In genomic region chr3:88512896-88513545, GRCm38 (mm10) we compare ENCODE assay signal across 11 mouse cellular contexts. TPM values are rescaled to one million over a fixed set of nuclear protein-coding genes. Genes with fewer than 3 reads are reported as not detected.
DNase-seq lines count a peak whose midpoint lies in the region; ATAC-seq and TF ChIP-seq lines count a peak whose summit lies in the region.
"Had no signal": no experiment of that assay in that cellular context is flagged by ENCODE, and none has a peak within 500 bp of the region (broad histone marks: within the 10 kb centered on the region; RNA-seq: fewer than 3 reads in every experiment).

No protein-coding gene starts in this region.

- 32% methylated on average over 11 of the region's 15 CpGs for WGBS in intestine, embryonic 14.5 days
- 40% methylated on average over 15 of the region's 15 CpGs for WGBS in small intestine, adult 2 months
- WGBS in cerebellum, adult 2 months: 33% methylated on average over 15 of the region's 15 CpGs

- no peak for TF ChIP-seq POLR2A in small intestine, adult 2 months (IDR thresholded peaks at IDR 0.05; ENCODE audit: low read depth, low read length)
- no peak for TF ChIP-seq POLR2A in cerebellum, adult 2 months (IDR thresholded peaks at IDR 0.05; ENCODE audit: borderline replicate concordance, insufficient read depth, low read length)

- TF ChIP-seq CTCF in small intestine, adult 2 months (IDR thresholded peaks at IDR 0.05; ENCODE audit: extremely low read depth, insufficient read length, insufficient replicate concordance, low read depth, low read length): no peak
- TF ChIP-seq CTCF in cerebellum, adult 2 months (IDR thresholded peaks at IDR 0.05; ENCODE audit: borderline replicate concordance, insufficient read depth, low read depth, low read length): no peak

- H3K4me2 ChIP-seq in intestine, embryonic 14.5 days (ENCODE audit: low read length): peak overlapping the region; percentile 0; the same call in 1 of the 2 replicates

- peaks cover 28% of the 10 kb centered on the region for H3K27me3 ChIP-seq in megakaryocyte, embryonic 14.5 days (replicated peaks)
- H3K27me3 ChIP-seq in intestine, embryonic 14.5 days (replicated peaks; ENCODE audit: control insufficient read depth, insufficient read depth, low read length): no peaks in the 10 kb centered on the region
- H3K27me3 ChIP-seq in small intestine, adult 2 months (ENCODE audit: control insufficient read depth, insufficient read depth, low read length): no peaks in the 10 kb centered on the region
- no peaks in the 10 kb centered on the region for H3K27me3 ChIP-seq in cerebellum, adult 2 months (ENCODE audit: control insufficient read depth, insufficient read depth, low read length)

- peaks cover 2% of the 10 kb centered on the region for H3K36me3 ChIP-seq in megakaryocyte, embryonic 14.5 days (replicated peaks; ENCODE audit: low read length)
- no peaks in the 10 kb centered on the region for H3K36me3 ChIP-seq in intestine, embryonic 14.5 days (ENCODE audit: control insufficient read depth, insufficient read depth, low read length)
- H3K36me3 ChIP-seq in small intestine, adult 2 months (ENCODE audit: control insufficient read depth, insufficient read depth, low read length): no peaks in the 10 kb centered on the region

- ATAC-seq in CD4-positive, CD25-positive, alpha-beta regulatory T cell, adult 4 months: no peak
- ATAC-seq in megakaryocyte, adult 5-6 weeks (ENCODE audit: poor library complexity, severe bottlenecking): no peak
- no peak for ATAC-seq in intestine, embryonic 14.5 days (replicated peaks; ENCODE audit: low FRiP score, low TSS enrichment, low read depth)

- no peaks in the 10 kb centered on the region for H3K9me3 ChIP-seq in megakaryocyte, embryonic 14.5 days
- no peaks in the 10 kb centered on the region for H3K9me3 ChIP-seq in intestine, embryonic 14.5 days (ENCODE audit: control insufficient read depth, low read length)

- peak overlapping the region; percentile 19 for H3K27ac ChIP-seq in intestine, embryonic 14.5 days (ENCODE audit: low read depth)
- peak overlapping the region; percentile 96 for H3K27ac ChIP-seq in small intestine, adult 2 months (ENCODE audit: insufficient read depth, low read depth, low read length)
- no peak overlapping the region for H3K27ac ChIP-seq in cerebellum, adult 2 months (ENCODE audit: insufficient read depth, low read length)

- no peak overlapping the region for H3K9ac ChIP-seq in intestine, embryonic 14.5 days (ENCODE audit: low read length)

- peaks cover 91% of the 10 kb centered on the region for H3K4me1 ChIP-seq in megakaryocyte, embryonic 14.5 days
- H3K4me1 ChIP-seq in intestine, embryonic 14.5 days (replicated peaks; ENCODE audit: control insufficient read depth, insufficient read depth, low read length): peaks cover 22% of the 10 kb centered on the region
- peaks cover 57% of the 10 kb centered on the region for H3K4me1 ChIP-seq in small intestine, adult 2 months (ENCODE audit: control insufficient read depth, insufficient read depth, insufficient read length, low read length)
- peaks cover 3% of the 10 kb centered on the region; the same call in 1 of the 2 replicates for H3K4me1 ChIP-seq in cerebellum, adult 2 months (ENCODE audit: control insufficient read depth, insufficient read depth, low read length)

- H3K4me3 ChIP-seq in megakaryocyte, embryonic 14.5 days (replicated peaks): peak overlapping the region; percentile 81
- H3K4me3 ChIP-seq in intestine, embryonic 14.5 days (ENCODE audit: low read depth, low read length): no peak overlapping the region
- no peak overlapping the region for H3K4me3 ChIP-seq in small intestine, adult 2 months (ENCODE audit: low read depth, low read length)
- H3K4me3 ChIP-seq in cerebellum, adult 2 months (replicated peaks; ENCODE audit: insufficient read depth, low read depth, low read length): no peak overlapping the region

- DNase-seq in CD4-positive, CD25-positive, alpha-beta regulatory T cell, adult 2 months (ENCODE audit: low read depth, low spot score): peak; percentile 65
- no peak for DNase-seq in intestine, embryonic 14.5 days (ENCODE audit: low spot score)
- no peak for DNase-seq in frontal cortex, postnatal 25 days (ENCODE audit: low spot score in 2 of 2)
- DNase-seq in cerebellum, adult 2 months: no peak
- DNase-seq: cerebellum, adult 18-20 months; spleen, adult 18-20 months had no signal

RNA-seq across cellular contexts. Expression of gene Lmna, which starts 3.3 kb away (rescaled TPM):
- polyA plus RNA-seq in CD4-positive, CD25-positive, alpha-beta regulatory T cell, adult 4 months (2017; shearing (Covaris generic)): 1 to 10 TPM; 5.0 to 5.1 TPM
- 607 and 1,158 TPM in 2 replicates for polyA plus RNA-seq in megakaryocyte, embryonic 14.5 days (2012; ENCODE audit: insufficient read depth, low replicate concordance)
- 1.5 and 1.9 TPM in 2 replicates for total RNA-seq in megakaryocyte, adult 5-6 weeks (2015)
- total RNA-seq in megakaryocyte, adult 5-6 weeks (2017): 2.5 and 4.5 TPM in 2 replicates
- polyA plus RNA-seq in intestine, embryonic 14.5 days (2014; fragmentation: Nextera tagmentation; extraction: Ambion mirVana): 86.0 and 96.0 TPM in 2 replicates
- polyA plus RNA-seq in small intestine, adult 2 months (2012; rRNA removed): 209 and 353 TPM in 2 replicates
- polyA plus RNA-seq in cerebellum, adult 2 months (2012; rRNA removed): 51.4 and 57.1 TPM in 2 replicates

RNA-seq across cellular contexts. Expression of gene Mex3a, which starts 19.2 kb away (rescaled TPM):
- polyA plus RNA-seq in CD4-positive, CD25-positive, alpha-beta regulatory T cell, adult 4 months (2017; shearing (Covaris generic)): 1 to 10 TPM in 1 of 2 experiments, under 1 TPM in 1; 0.60 to 1.5 TPM
- polyA plus RNA-seq in megakaryocyte, embryonic 14.5 days (2012; ENCODE audit: insufficient read depth, low replicate concordance): 0.83 and 1.6 TPM in 2 replicates
- 0.04 and 0.05 TPM in 2 replicates for total RNA-seq in megakaryocyte, adult 5-6 weeks (2015)
- total RNA-seq in megakaryocyte, adult 5-6 weeks (2017): 0.04 and 0.18 TPM in 2 replicates
- 19.8 and 23.8 TPM in 2 replicates for polyA plus RNA-seq in intestine, embryonic 14.5 days (2014; fragmentation: Nextera tagmentation; extraction: Ambion mirVana)
- polyA plus RNA-seq in small intestine, adult 2 months (2012; rRNA removed): 0.41 and 0.60 TPM in 2 replicates
- polyA plus RNA-seq in cerebellum, adult 2 months (2012; rRNA removed): 1.2 and 1.3 TPM in 2 replicates

RNA-seq across cellular contexts. Expression of gene Rab25, which starts 35.1 kb away (rescaled TPM):
- polyA plus RNA-seq in CD4-positive, CD25-positive, alpha-beta regulatory T cell, adult 4 months (2017; shearing (Covaris generic)): not detected
- polyA plus RNA-seq in megakaryocyte, embryonic 14.5 days (2012; ENCODE audit: insufficient read depth, low replicate concordance): 0.51 TPM in 1 of 2 replicates, not detected in the other
- not detected in 2 replicates for total RNA-seq in megakaryocyte, adult 5-6 weeks (2015)
- not detected in 2 replicates for total RNA-seq in megakaryocyte, adult 5-6 weeks (2017)
- 55.6 and 56.9 TPM in 2 replicates for polyA plus RNA-seq in intestine, embryonic 14.5 days (2014; fragmentation: Nextera tagmentation; extraction: Ambion mirVana)
- polyA plus RNA-seq in small intestine, adult 2 months (2012; rRNA removed): 132 and 184 TPM in 2 replicates
- polyA plus RNA-seq in cerebellum, adult 2 months (2012; rRNA removed): 0.46 and 1.4 TPM in 2 replicates
- total RNA-seq: hematopoietic stem cell, adult 5-6 weeks had no signal

RNA-seq across cellular contexts. Expression of gene Lamtor2, which starts 39.9 kb away (rescaled TPM):
- 100 to 1,000 TPM; 197 to 234 TPM for polyA plus RNA-seq in CD4-positive, CD25-positive, alpha-beta regulatory T cell, adult 4 months (2017; shearing (Covaris generic))
- polyA plus RNA-seq in megakaryocyte, embryonic 14.5 days (2012; ENCODE audit: insufficient read depth, low replicate concordance): 18.1 and 152 TPM in 2 replicates
- total RNA-seq in megakaryocyte, adult 5-6 weeks (2015): 31.3 TPM in 2 replicates
- total RNA-seq in megakaryocyte, adult 5-6 weeks (2017): 57.8 and 73.4 TPM in 2 replicates
- polyA plus RNA-seq in intestine, embryonic 14.5 days (2014; fragmentation: Nextera tagmentation; extraction: Ambion mirVana): 98.9 and 102 TPM in 2 replicates
- 99.8 and 167 TPM in 2 replicates for polyA plus RNA-seq in small intestine, adult 2 months (2012; rRNA removed)
- polyA plus RNA-seq in cerebellum, adult 2 months (2012; rRNA removed): 143 and 159 TPM in 2 replicates

RNA-seq across cellular contexts. Expression of gene Ubqln4, which starts 40.5 kb away (rescaled TPM):
- polyA plus RNA-seq in CD4-positive, CD25-positive, alpha-beta regulatory T cell, adult 4 months (2017; shearing (Covaris generic)): 10 to 100 TPM; 11.9 to 12.0 TPM
- 26.1 and 51.5 TPM in 2 replicates for polyA plus RNA-seq in megakaryocyte, embryonic 14.5 days (2012; ENCODE audit: insufficient read depth, low replicate concordance)
- total RNA-seq in megakaryocyte, adult 5-6 weeks (2015): 10.5 and 14.5 TPM in 2 replicates
- total RNA-seq in megakaryocyte, adult 5-6 weeks (2017): 15.9 and 16.4 TPM in 2 replicates
- 59.0 and 60.8 TPM in 2 replicates for polyA plus RNA-seq in intestine, embryonic 14.5 days (2014; fragmentation: Nextera tagmentation; extraction: Ambion mirVana)
- polyA plus RNA-seq in small intestine, adult 2 months (2012; rRNA removed): 26.0 and 35.4 TPM in 2 replicates
- polyA plus RNA-seq in cerebellum, adult 2 months (2012; rRNA removed): 86.4 and 87.3 TPM in 2 replicates

Comparison
In these comparisons a context has a peak if more than half of its experiments do, and no peak if none do; other contexts are left out.
1. RNA of gene Rab25, which starts 35.1 kb away (polyA plus RNA-seq): 132 to 184 TPM in small intestine, adult 2 months and 55.6 to 56.9 TPM in intestine, embryonic 14.5 days; 0.46 to 1.4 TPM in cerebellum, adult 2 months, 0.51 TPM in megakaryocyte, embryonic 14.5 days and not detected in CD4-positive, CD25-positive, alpha-beta regulatory T cell, adult 4 months; every median in the first group is over 10 times any median in the second.